Mouse (Mus musculus) G1E (cell line): Measurements from ENCODE around the gene Kcnmb2.

Experiments used
- CTCF ChIP-seq: IDR thresholded peaks from 2 replicates; pipeline ENCODE4 v1.5.1; 2012; ENCODE audit warnings: low read depth, low read length, inconsistent platforms, mixed read lengths
- GATA1 ChIP-seq: IDR thresholded peaks from 2 replicates; pipeline ENCODE4 v1.6.1; 2012; ENCODE audit warnings: borderline replicate concordance, low read length, inconsistent platforms, mixed read lengths
- POLR2AphosphoS5 ChIP-seq: IDR thresholded peaks from 2 replicates; pipeline ENCODE4 v1.6.1; 2012; ENCODE audit warnings: low read depth, low read length, inconsistent platforms; ENCODE audit not compliant: insufficient replicate concordance
- TAL1 ChIP-seq: conservative IDR thresholded peaks from 2 replicates; pipeline ENCODE4 v1.6.1; 2012; ENCODE audit warnings: low read depth, low read length, inconsistent platforms, mixed read lengths

DNA sequence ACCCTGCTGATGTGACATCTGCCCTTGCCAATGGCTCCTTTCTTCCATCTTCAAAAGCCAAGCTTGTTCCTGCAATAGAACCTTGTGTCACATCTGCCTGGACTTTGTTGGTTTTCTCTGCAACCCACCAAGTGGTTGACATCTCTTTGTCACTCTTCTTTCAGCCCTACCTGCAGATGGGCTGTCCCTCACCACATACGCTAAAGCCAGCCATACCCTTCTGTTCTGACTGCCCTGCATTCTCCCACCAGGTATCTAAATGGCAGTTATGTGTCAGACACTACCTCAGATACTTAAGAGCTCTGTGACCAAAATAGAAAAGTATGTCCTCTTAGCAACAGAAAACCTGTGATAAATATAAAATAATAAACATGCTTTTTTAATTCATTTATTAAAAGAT is 186.5 kb downstream of the Kcnmb2 start:
- TF ChIP-seq CTCF (no peak), GATA1 (no peak), TAL1 (no peak), POLR2AphosphoS5 (no peak)
